Mouse (Mus musculus) layer of hippocampus, postnatal 10 days (tissue): ENCODE measurements around the gene March8. TPM values are rescaled to one million over a fixed set of nuclear protein-coding genes. Genes with fewer than 3 reads are reported as not detected.

ENCODE experiments used
- DNase-seq, 2 experiments: peaks; one replicate each; pipeline ENCODE4 v3.0.0; 2021; ENCODE audit warnings: low spot score in 2 of 2
- total RNA-seq, 2 experiments: library from RNA; stranded (reverse); gene quantifications; 2 replicates each; pipeline ENCODE4 v1.2.3; 2021

The March8 gene
- total RNA-seq, 2 experiments from 2014 or later = 63.2 to 66.3 TPM

- DNase-seq = no peak
Measured at GRCm38 (mm10) chr6:116407216-116407615, 69.4 kb downstream of the March8 start.

GRCm38 (mm10) chr6:116407956-116408657 is 70.3 kb downstream of the March8 start:
- DNase-seq = no peak

GRCm38 (mm10) chr6:116410436-116410835 is 72.6 kb downstream of the March8 start:
- DNase-seq = no peak

GRCm38 (mm10) chr6:116411716-116412115 is 73.9 kb downstream of the March8 start:
- no peak for DNase-seq

- DNase-seq = no peak
Measured at GRCm38 (mm10) chr6:116412546-116413325, 74.9 kb downstream of the March8 start.

- DNase-seq = no peak
Measured at GRCm38 (mm10) chr6:116415126-116415676, 77.4 kb downstream of the March8 start.

GRCm38 (mm10) chr6:116416000-116416552 is 78.3 kb downstream of the March8 start:
- no peak for DNase-seq

GRCm38 (mm10) chr6:116417518-116418315 is 79.9 kb downstream of the March8 start:
- no peak for DNase-seq

- no peak for DNase-seq
Measured at GRCm38 (mm10) chr6:116418487-116418886, 80.7 kb downstream of the March8 start.

- no peak for DNase-seq
Measured at GRCm38 (mm10) chr6:116419699-116420098, 81.9 kb downstream of the March8 start.

- DNase-seq = no peak
Measured at GRCm38 (mm10) chr6:116420271-116420670, 82.4 kb downstream of the March8 start.

GRCm38 (mm10) chr6:116422991-116423390 is 85.2 kb downstream of the March8 start:
- DNase-seq = no peak

GRCm38 (mm10) chr6:116423664-116424063 is 85.8 kb downstream of the March8 start:
- peak; percentile 62 to 71 for DNase-seq

- DNase-seq = no peak
Measured at GRCm38 (mm10) chr6:116427552-116427951, 89.7 kb downstream of the March8 start.

- no peak for DNase-seq
Measured at GRCm38 (mm10) chr6:116428282-116428681, 90.5 kb downstream of the March8 start.

GRCm38 (mm10) chr6:116438864-116439263 is 101.0 kb downstream of the March8 start:
- no peak for DNase-seq

- DNase-seq = no peak
Measured at GRCm38 (mm10) chr6:116439531-116439930, 101.7 kb downstream of the March8 start.

GRCm38 (mm10) chr6:116440447-116440846 is 102.6 kb downstream of the March8 start:
- DNase-seq = no peak

GRCm38 (mm10) chr6:116440849-116441248 is 103.0 kb downstream of the March8 start:
- no peak for DNase-seq

- no peak for DNase-seq
Measured at GRCm38 (mm10) chr6:116455781-116456180, 118.0 kb downstream of the March8 start.

- no peak for DNase-seq
Measured at GRCm38 (mm10) chr6:116456482-116456881, 118.7 kb downstream of the March8 start.
